Mouse (Mus musculus) liver, embryonic 14.5 days (tissue): ENCODE measurements at regions not wholly inside any gene's neighbourhood (a gene's known extent, or its start where the extent isn't known, plus 50 kb on each side); places are given as distances from the start of the nearest gene placed in this dataset.

Experiments used
- CTCF ChIP-seq: IDR thresholded peaks from 2 replicates; pipeline ENCODE4 v1.5.1; 2016; ENCODE audit warnings: antibody characterized with exemption, low read depth, control low read depth
- EP300 ChIP-seq: IDR thresholded peaks from 2 replicates; pipeline ENCODE4 v1.6.1; 2016; ENCODE audit warnings: antibody characterized with exemption, low read depth

GRCm38 (mm10) chr5:41943399-41943798 lies 99.3 kb upstream of the Bod1l start:
- TF ChIP-seq CTCF (no peak), EP300 (no peak)
